Mouse (Mus musculus) liver, adult 2 months (tissue): ENCODE measurements around the gene Ppp1r14b.
"Not testable (repeated sequence)": the region's sequence is repeated elsewhere in the genome, so short reads cannot be mapped to it uniquely, and the experiment has no call there.

Source experiments
- CTCF ChIP-seq: fragments of 200-500 bp; IDR thresholded peaks from 2 replicates; pipeline ENCODE4 v1.5.1; 2011; ENCODE audit warnings: low read depth, low read length, control low read depth
- POLR2A ChIP-seq: fragments of 200-500 bp; IDR thresholded peaks from 2 replicates; pipeline ENCODE4 v1.6.1; 2011; ENCODE audit warnings: low read length, control low read depth; ENCODE audit not compliant: insufficient read depth; ENCODE audit errors: extremely low read depth

- not testable (repeated sequence) for TF ChIP-seq CTCF, POLR2A
Measured at GRCm38 (mm10) chr19:6991166-6991565, 16.4 kb downstream of the Ppp1r14b start.
